Mouse (Mus musculus): ENCODE measurements around the gene Trim2. TPM values are rescaled to one million over a fixed set of nuclear protein-coding genes. Genes with fewer than 3 reads are reported as not detected.

The Trim2 gene
- total and polyA plus RNA-seq, 3 experiments, result 2.4 to 3.3 (median 2.5) TPM

DNA sequence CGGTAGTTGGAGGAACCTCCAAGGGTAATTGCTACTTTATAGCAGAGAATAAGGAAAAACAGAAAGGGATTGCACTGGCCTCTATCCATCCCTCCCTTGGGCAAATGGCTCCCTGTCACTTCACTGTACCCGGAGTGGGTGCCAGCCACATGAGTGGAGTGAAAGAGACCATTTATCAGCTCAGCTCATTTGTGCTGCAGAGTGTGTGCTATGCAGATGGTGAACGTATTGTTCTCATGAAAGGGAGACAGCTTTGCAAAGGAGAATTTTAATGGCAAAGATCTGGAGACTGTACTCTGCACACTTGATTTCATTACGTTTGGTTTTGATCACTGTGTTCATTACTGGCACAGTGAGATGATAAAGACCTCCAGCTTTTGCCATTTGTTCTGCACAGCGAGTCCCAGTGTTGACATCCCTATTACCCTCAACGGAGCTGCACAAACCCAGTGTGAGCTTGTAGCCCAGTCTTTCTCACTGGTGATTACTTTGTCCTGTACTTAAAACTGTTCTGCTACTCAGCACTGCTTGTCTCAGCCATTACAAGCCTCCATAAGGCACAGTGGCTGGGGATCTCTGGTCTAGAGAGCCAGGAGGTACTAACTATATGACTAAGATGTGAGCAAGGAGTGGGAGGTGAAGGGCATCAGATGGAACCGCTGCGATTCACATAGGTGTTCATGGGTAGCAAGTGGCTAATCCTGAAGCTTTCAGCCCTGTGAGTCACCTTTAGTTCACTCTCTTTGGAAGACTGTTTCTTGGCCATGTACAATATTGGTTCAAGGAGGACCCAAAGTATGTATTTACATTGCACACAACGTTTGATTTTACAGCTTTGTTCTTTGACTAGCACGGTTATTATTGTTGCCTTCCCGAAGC lies 53.7 kb downstream of the Trim2 start:
- in situ Hi-C loops (cut with MboI; ENCODE audit: low pct_ligation_motif_present, low pct_unique_long_range_greater_than_20kb, low sequenced_read_pairs), result no loop called here
- dilution Hi-C loops (cut with MboI; ENCODE audit: extremely low pct_ligation_motif_present, extremely low pct_unique_long_range_greater_than_20kb, low sequenced_read_pairs), result no loop called here
- no peak overlapping the region for H3K4me3 ChIP-seq (replicated peaks in 1 of 3; ENCODE audit: low read depth in 2 of 3, low read length in 2 of 3, poor library complexity in 1 of 3)
- no peaks in the 10 kb centered on the region for H3K27me3 ChIP-seq (replicated peaks)
- no peaks in the 10 kb centered on the region for H3K79me2 ChIP-seq (replicated peaks; ENCODE audit: control insufficient read depth, extremely low read depth, insufficient read depth, poor library complexity, severe bottlenecking)
- no peaks in the 10 kb centered on the region for H3K9me3 ChIP-seq (replicated peaks; ENCODE audit: low read length)
- TF ChIP-seq TCF12 (IDR thresholded peaks at IDR 0.05; ENCODE audit: low read depth, low read length) (no peak), IRF4 (IDR thresholded peaks at IDR 0.05; ENCODE audit: low read depth, low read length) (no peak), HCFC1 (IDR thresholded peaks at IDR 0.05; ENCODE audit: low read depth, low read length) (no peak), JUND (conservative IDR thresholded peaks at IDR 0.05; ENCODE audit: low read depth, low read length) (no peak), BHLHE40 (IDR thresholded peaks at IDR 0.05; ENCODE audit: low read depth, low read length) (no peak)
- H3K4me2 ChIP-seq (ENCODE audit: insufficient read depth, low read depth, poor library complexity, severe bottlenecking), result no peak overlapping the region
- H3K4me1 ChIP-seq (ENCODE audit: control insufficient read depth in 1 of 2, insufficient read depth in 2 of 2), result no peaks in the 10 kb centered on the region; a peak in 1 of 4 replicates
- no peaks in the 10 kb centered on the region for H3K36me3 ChIP-seq (replicated peaks in 1 of 2; ENCODE audit: control insufficient read depth in 1 of 2, insufficient read depth in 1 of 2, low read length in 1 of 2)
- no peak for DNase-seq (ENCODE audit: extremely low read depth)
- H3K27ac ChIP-seq (ENCODE audit: insufficient read depth, low read depth), result no peak overlapping the region
- no peak overlapping the region for H3K9ac ChIP-seq (ENCODE audit: insufficient read depth, low read depth)

DNA sequence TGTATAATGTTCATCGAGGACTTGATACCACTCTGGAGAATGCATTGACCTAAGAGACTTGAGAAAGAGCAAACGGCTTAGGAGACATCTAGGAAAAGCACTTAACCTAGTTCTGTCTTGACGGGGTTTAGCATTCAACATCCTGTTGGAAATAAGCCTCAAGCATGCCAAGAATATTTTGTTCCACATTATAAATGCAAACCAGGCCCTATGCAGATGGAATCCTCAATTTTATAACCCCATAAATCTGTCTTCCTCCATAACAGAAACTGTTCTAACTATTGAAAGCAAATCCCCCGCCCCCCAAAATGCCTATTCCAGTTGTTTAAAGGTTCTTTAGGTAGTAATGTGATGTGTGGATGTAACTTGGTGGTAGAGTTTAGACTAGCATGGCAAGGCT lies 55.0 kb downstream of the Trim2 start:
- Histone ChIP-seq H3K27me3 (replicated peaks) (no peaks in the 10 kb centered on the region), H3K9ac (ENCODE audit: insufficient read depth, low read depth) (no peak overlapping the region), H3K4me3 (replicated peaks in 1 of 3; ENCODE audit: low read depth in 2 of 3, low read length in 2 of 3, poor library complexity in 1 of 3) (no peak overlapping the region), H3K36me3 (replicated peaks in 1 of 2; ENCODE audit: control insufficient read depth in 1 of 2, insufficient read depth in 1 of 2, low read length in 1 of 2) (no peaks in the 10 kb centered on the region), H3K27ac (ENCODE audit: insufficient read depth, low read depth) (no peak overlapping the region), H3K79me2 (replicated peaks; ENCODE audit: control insufficient read depth, extremely low read depth, insufficient read depth, poor library complexity, severe bottlenecking) (no peaks in the 10 kb centered on the region), H3K4me2 (ENCODE audit: insufficient read depth, low read depth, poor library complexity, severe bottlenecking) (no peak overlapping the region), H3K4me1 (ENCODE audit: control insufficient read depth in 1 of 2, insufficient read depth in 2 of 2) (no peaks in the 10 kb centered on the region; a peak in 1 of 4 replicates), H3K9me3 (replicated peaks; ENCODE audit: low read length) (no peaks in the 10 kb centered on the region)
- in situ Hi-C loops (cut with MboI; ENCODE audit: low pct_ligation_motif_present, low pct_unique_long_range_greater_than_20kb, low sequenced_read_pairs), result no loop called here
- DNase-seq (ENCODE audit: extremely low read depth), result no peak
- dilution Hi-C loops (cut with MboI; ENCODE audit: extremely low pct_ligation_motif_present, extremely low pct_unique_long_range_greater_than_20kb, low sequenced_read_pairs), result no loop called here
- TF ChIP-seq MXI1 (IDR thresholded peaks at IDR 0.05; ENCODE audit: low read depth, low read length), result no peak
- TF ChIP-seq NELFE (IDR thresholded peaks at IDR 0.05; ENCODE audit: low read depth, low read length), result no peak

DNA sequence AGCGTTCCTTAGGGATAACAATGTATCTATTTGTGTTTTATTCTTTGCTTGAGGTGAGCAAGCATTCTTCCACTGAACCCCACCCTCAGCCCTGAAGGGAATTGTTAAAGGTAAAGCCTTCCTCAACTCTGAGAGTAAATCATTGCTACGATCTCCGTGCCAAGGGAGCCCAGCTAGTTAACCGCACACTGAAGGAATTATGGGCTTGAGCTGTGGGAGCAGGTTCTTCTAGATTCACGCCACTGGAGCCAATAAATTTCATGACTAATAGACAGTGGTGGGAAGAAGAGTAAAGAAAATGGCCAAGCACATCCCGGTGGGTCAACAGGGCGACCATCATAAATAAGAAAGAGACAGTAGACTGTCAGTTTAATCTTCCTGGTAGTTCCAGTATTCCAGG lies 56.4 kb downstream of the Trim2 start:
- no peak for DNase-seq (ENCODE audit: extremely low read depth)
- Histone ChIP-seq H3K27ac (ENCODE audit: insufficient read depth, low read depth) (no peak overlapping the region), H3K79me2 (replicated peaks; ENCODE audit: control insufficient read depth, extremely low read depth, insufficient read depth, poor library complexity, severe bottlenecking) (no peaks in the 10 kb centered on the region), H3K9me3 (replicated peaks; ENCODE audit: low read length) (no peaks in the 10 kb centered on the region), H3K4me1 (ENCODE audit: control insufficient read depth in 1 of 2, insufficient read depth in 2 of 2) (no peaks in the 10 kb centered on the region), H3K9ac (ENCODE audit: insufficient read depth, low read depth) (no peak overlapping the region), H3K36me3 (replicated peaks in 1 of 2; ENCODE audit: control insufficient read depth in 1 of 2, insufficient read depth in 1 of 2, low read length in 1 of 2) (no peaks in the 10 kb centered on the region), H3K4me2 (ENCODE audit: insufficient read depth, low read depth, poor library complexity, severe bottlenecking) (no peak overlapping the region), H3K4me3 (replicated peaks in 1 of 3; ENCODE audit: low read depth in 2 of 3, low read length in 2 of 3, poor library complexity in 1 of 3) (no peak overlapping the region), H3K27me3 (replicated peaks) (no peaks in the 10 kb centered on the region)
- dilution Hi-C loops (cut with MboI; ENCODE audit: extremely low pct_ligation_motif_present, extremely low pct_unique_long_range_greater_than_20kb, low sequenced_read_pairs) (no loop called here), in situ Hi-C loops (cut with MboI; ENCODE audit: low pct_ligation_motif_present, low pct_unique_long_range_greater_than_20kb, low sequenced_read_pairs) (no loop called here)
- TF ChIP-seq JUND (conservative IDR thresholded peaks at IDR 0.05; ENCODE audit: low read depth, low read length) (no peak), NRF1 (IDR thresholded peaks at IDR 0.05; ENCODE audit: low read depth, low read length) (no peak), ZC3H11A (IDR thresholded peaks at IDR 0.05; ENCODE audit: low read depth, low read length) (no peak), SMC3 (IDR thresholded peaks at IDR 0.05; ENCODE audit: low read depth, low read length) (no peak), UBTF (IDR thresholded peaks at IDR 0.05; ENCODE audit: low read depth, low read length) (no peak), ZNF384 (IDR thresholded peaks at IDR 0.05; ENCODE audit: low read depth, low read length) (no peak), MXI1 (IDR thresholded peaks at IDR 0.05; ENCODE audit: low read depth, low read length) (no peak), MAZ (IDR thresholded peaks at IDR 0.05; ENCODE audit: low read depth, low read length) (no peak)

All from CH12.LX (cell line).